Mouse (Mus musculus): ENCODE results near the gene C77080.

- TF ChIP-seq CTCF (IDR thresholded peaks at IDR 0.05; ENCODE audit: low read depth) (no peak), EP300 (IDR thresholded peaks at IDR 0.05; ENCODE audit: low read depth) (no peak)
Measured at GRCm38 (mm10) chr4:129231594-129232450, 29.4 kb downstream of the C77080 start.

All from liver, embryonic 14.5 days (tissue).